Mouse (Mus musculus) kidney, adult 2 months (tissue): ENCODE measurements at regions not wholly inside any gene's neighbourhood (a gene's known extent, or its start where the extent isn't known, plus 50 kb on each side); places are given as distances from the start of the nearest gene placed in this dataset.

ENCODE experiments used
- CTCF ChIP-seq: fragments of 200-500 bp; conservative IDR thresholded peaks from 2 replicates; pipeline ENCODE4 v1.5.1; 2011; ENCODE audit warnings: low read depth, mild to moderate bottlenecking, control low read depth, low read length, moderate library complexity, mixed read lengths; ENCODE audit not compliant: insufficient read depth, insufficient read length
- POLR2A ChIP-seq: fragments of 200-500 bp; IDR thresholded peaks from one replicate; pipeline ENCODE4 v1.6.1; 2011; ENCODE audit warnings: low read depth, low read length, control low read depth

DNA sequence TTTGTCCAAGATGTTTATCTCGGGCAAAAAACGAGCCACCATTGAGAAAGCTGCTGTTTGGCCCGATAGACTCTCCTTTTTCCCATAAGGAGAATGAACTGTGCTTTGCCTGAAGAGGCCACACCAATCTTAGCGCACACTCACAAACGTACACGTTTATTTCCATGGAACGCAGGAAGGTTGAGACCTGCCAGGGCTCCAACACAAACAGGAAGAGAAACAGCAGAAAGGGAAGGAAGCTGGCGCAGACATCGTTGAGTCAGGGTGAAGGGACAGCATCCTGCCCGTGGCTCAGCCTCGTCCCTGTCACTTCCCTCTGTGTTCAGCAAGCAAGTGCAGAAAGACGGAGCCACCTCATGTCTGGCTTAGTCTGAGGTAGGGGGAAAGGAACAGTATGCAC lies 56.8 kb upstream of the Ivns1abp start:
- TF ChIP-seq CTCF: no peak
- no peak for TF ChIP-seq POLR2A
